Mouse (Mus musculus): ENCODE results near the gene Prr13.

GRCm38 (mm10) chr15:102446448-102446847 is 12.4 kb upstream of the Prr13 start:
- TF ChIP-seq POLR2A (IDR thresholded peaks at IDR 0.05; ENCODE audit: control insufficient read depth, low read depth, low read length) (peak; percentile 52), CTCF (IDR thresholded peaks at IDR 0.05; ENCODE audit: control insufficient read depth, insufficient read depth, insufficient replicate concordance, low read depth, low read length) (no peak)

All from testis, adult 2 months (tissue).